Mouse (Mus musculus) 416B (cell line): ENCODE results near the gene P2rx2.

Experiments used
- DNase-seq: peaks from one replicate; pipeline ENCODE4 v3.0.0; 2011; ENCODE audit warnings: low read depth

Gene P2rx2

DNA sequence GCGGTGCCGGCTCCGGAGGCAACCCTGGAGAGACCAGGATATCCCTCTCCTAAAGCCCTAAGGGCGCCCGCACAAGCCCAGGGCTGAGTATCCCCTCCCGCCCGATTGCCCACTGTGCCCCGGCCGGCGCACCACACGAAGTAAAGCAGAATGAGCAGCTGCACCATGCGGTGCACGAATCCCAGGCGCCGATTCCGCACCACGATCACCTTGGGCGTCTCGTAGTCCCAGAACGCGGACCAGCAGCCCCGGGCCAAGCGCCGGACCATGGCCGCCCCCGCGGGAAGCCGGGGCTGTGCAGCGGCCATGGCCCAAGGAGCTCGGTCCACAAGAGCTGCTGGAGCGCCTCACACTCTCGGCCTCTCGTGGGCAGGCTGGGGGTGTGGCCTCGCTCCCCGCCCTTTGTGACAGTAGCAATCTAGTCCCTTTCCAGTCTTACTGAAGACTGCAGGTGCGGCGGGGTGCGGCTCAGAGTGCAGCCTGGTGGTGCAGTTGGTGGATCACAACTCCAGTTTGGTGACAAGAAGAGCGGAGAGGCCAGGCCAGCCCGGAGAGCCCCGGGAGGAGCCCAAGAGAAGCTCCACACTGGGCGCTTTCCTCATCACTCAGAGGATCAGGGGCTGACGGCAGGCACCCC is at the start of gene P2rx2:
P2rx2 (minus strand) TSS at position 565 of the 637 bp plus-strand sequence.
- DNase-seq: no peak

DNA sequence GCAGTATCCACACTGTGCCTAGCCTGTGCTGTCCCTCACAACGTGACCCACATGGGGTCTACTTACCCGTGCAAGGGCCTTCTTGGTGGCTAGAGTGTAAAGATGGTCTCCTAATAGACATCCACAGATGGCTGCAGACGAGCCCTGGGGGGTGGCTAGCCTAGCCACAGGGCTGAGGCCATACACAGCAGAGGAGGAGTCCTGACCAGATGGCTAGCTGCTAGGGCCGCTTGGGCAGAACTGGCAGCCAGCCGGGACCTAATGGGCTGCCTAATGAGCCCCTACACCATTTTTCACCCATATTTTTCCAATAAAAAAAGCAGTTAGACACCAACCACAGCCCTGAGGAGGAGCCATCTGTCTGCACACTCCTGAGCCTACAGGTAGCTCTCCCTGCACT is 49.7 kb upstream of the P2rx2 start:
- no peak for DNase-seq

DNA sequence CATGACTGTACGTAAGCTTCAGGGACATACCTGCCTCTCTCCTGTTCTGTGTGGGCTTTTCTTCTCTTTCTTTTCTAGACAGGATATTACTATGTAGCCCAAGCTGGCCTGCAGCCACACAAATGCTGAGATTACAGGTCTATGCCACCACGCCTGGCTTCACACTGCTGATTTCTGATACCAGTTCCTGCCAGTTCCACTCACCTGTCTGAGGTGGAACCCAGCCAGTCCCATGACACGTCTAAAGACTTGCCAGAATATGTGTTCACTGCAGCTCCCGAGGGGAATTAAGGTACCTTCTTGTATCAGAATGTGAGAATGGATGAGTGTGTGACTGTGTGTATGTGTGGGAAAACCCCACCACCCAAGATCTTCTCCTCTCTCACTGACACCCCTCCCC is 47.6 kb upstream of the P2rx2 start:
- no peak for DNase-seq

DNA sequence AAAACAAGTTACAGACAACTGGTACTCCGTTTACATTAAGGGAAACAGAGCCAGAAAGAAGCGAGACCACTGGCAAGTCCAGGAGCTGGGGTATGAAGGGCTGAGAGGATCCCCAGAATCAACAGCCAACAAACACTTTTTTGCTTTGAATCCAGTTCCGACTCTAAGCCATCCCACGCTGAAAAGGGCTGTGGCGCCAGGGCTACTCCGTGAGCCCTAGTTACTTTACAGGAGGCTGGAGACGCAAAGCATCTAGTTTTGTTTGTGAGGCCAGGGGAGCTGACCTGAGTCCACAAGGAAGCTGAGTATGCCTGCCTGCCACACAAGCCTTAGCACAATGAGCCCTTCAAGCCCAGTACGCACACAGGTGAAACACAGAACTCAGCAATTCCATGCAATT is 44.3 kb upstream of the P2rx2 start:
- no peak for DNase-seq

DNA sequence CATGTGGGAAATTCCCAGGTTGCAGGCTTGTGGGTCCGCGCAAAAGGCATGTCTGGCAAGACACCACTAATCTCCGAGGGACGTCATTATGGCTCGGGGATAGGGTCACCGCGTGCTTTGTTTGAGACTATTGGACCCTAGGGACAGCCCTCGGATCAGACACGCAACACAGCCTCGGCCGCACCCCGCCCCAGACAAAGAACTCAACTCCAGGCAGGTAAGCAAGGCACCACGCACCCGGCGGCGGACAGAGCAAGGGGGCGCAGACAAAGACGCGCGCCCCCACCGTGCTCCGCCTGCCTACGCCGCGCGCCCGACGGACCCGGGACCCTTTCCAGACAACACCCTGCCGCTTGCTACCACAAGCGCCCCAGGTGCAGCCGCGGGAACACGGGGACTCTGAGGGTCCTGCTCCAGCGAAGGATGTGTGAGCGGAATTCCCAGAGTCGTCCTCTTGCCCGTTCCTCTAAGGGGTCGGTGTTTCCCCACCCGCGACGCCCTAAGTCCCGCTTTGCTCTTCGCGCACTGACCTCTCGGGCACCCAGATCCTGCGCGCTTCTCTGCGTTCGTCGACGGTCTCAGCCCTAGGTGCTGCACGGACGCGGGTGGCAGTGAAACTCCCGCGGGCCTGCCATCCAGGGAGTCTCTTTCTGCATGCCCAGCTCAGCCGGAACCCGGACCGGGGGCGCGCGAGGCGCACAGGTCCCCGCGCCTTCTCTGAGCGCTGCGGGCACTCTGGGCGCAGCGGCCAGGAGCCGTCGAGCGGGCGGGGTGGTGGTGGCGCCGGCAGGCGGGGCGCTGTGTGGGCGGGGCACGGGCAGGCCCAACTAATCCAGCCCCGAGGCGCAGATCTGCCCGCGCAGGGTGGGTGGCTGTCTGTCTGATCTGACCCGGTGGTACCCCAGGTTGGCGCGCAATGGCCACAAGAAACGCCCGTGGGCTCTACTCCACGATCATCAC is 43.6 kb upstream of the P2rx2 start:
- no peak for DNase-seq

DNA sequence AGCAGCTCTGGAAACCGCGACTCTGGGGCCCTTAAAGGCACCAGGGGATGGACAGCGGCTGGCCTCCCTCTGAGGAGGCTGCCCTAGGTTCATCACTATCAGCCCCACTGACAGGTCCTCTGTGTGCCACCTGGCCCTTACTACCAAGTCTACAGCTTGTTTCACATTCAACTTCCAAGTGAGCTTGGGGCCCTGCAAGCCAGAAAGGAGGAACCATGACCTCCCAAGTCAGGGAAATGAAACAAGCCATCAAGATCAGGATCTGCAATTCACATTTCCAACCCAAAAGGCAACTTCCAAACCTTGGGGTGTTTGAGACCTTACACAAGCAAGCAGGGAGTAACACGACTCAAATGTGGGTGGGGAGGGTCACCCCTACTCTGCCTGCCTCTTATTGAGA is 42.3 kb upstream of the P2rx2 start:
- no peak for DNase-seq

- no peak for DNase-seq
Measured at GRCm38 (mm10) chr5:110384491-110384890, 41.5 kb upstream of the P2rx2 start.

GRCm38 (mm10) chr5:110379823-110380222 is 36.8 kb upstream of the P2rx2 start:
- no peak for DNase-seq

DNA sequence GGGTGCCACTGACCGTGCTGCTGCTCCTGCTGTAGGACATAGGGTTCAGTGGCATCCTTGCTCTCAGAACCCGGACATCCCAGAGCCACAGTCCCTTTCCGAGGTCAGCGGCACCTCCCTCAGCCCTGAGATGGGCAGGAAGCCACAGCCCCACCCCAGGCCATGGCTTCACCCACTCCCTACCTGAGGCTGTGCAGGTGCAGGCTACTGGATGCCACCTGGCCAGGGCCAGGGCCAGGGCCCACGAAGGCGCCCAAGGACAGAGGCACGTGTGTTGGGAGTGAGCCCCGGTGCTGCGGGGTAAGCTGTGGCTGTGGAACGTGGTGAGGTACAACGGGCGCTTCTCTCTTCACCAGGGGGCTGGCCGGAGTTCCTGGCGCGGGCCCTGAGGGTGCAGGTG is 36.1 kb upstream of the P2rx2 start:
- no peak for DNase-seq

DNA sequence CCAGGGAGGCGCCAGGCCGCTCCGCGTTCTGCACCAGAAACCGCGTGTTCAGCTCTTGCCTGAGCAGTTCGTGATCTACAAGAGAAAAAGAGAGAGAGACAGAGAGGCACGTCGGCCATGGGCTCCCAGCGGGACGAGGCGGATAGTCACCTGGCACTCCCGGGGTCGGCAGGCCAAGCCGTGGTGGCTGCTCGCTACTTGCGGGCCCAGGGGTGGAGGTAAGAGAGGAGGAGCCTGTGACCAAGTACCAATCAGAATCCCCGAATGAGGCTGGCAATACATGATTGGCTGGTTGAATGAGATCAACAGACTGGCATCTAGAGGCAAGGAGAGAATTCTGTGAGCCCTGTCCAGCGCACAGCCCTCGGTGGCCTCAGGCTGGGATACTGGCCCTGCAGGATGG is 35.2 kb upstream of the P2rx2 start:
- DNase-seq: no peak

DNA sequence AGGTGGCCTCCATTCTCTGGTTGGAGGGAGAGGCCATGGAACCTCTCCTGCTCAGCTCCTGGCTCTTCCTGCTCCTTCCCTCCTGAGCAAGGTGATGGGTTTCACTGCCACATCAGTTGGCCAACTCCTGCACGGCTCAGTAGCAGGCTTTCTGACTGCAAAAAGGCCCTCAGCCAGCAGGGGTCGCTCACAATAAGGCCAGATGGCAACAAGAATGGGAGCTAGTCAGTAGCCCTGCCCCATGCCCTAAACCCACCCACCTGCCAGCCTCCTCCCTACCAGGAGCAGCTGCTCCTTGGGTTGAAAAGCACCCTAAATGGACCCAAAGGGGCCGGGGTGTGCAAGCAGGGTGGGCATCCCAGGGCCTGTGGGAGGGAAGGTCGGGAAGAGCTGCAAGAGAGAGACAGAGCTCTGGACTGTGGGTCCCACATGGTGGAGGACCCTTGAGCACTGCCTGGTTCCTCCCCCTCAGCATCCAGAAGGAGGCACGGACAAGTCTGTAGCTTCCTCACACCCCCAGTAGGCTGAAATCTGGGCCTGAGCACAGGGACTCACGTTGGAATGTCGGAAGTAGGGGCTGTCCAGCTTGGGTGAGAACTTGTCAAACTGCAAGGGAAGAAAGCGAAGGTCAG is 33.9 kb upstream of the P2rx2 start:
- DNase-seq: peak; percentile 64

DNA sequence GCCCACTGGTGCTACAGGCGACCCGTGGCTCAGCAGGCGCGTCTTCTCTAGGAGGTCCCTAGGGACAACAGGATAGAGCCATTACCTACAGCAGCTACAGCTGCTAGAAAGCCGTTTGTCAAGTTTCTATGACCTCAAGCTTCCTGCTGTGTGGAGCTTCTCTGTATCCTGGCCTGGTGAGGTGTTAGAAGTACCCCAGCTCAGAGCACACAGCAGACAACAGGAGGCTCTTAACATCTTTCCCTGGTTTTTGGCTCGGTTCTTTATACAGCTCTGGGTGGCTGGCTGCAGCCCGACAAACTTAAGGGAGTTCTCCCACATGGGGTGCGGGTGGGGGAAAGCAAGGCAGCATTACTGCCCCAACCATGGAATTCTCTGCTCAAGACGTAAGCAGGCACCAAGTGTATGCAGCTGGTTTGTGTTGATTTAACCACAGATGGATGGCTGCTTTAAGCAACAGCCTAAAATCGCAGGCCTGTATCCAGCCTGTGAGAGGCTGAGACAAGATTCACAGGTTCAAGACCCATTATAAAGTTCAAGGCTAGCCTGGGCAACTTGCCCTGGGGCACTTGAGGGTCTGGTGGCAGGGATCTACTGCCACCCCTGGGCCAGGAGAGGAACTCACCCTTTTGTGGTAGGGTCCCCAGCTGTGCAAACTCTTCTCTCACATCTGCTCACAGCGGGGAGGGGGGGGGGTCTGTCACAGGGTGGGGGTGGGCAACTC is 21.0 kb upstream of the P2rx2 start:
- no peak for DNase-seq

GRCm38 (mm10) chr5:110363179-110363821 is 20.3 kb upstream of the P2rx2 start:
- no peak for DNase-seq

GRCm38 (mm10) chr5:110362813-110363178 is 19.8 kb upstream of the P2rx2 start:
- DNase-seq: no peak

DNA sequence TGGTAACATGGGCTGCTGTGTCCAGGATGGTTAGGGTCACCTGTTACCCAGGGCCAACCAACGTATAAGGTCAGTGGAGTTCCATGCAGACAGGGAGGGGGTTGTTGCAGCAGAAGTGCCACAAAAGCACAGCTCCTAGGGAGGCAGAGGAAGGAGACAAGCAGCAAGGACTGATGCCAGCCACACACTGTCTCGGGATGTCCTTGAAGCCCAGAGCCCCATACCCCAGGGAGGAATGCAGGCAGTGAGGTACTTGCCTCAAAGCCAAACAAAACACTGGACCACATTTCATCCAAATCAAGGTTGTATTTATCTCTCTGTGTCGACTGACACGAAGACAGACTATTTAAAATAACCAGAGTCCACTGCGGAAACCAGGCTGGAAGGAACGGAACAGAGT is 18.5 kb upstream of the P2rx2 start:
- DNase-seq: no peak

- peak; percentile 82 for DNase-seq
Measured at GRCm38 (mm10) chr5:110357531-110358179, 14.6 kb upstream of the P2rx2 start.

DNA sequence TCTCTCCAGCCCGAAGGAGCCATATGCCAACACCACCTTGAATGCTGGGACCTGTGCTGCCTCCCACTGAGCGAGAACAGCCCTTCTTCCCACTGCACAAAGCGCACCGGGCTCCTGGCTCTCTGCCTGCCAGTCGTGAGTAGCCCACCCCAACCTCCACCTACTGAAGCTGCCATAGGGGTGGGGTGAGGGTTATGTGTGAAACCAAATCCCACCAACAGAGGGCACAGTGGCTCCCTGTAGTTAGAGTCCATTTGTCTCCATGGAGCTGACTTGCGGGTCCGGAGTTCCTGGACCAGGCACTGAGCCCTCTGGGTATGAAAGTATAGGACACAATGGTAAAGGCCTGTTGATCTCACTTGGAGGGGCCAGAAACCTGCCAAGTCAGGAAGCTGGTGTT is 11.7 kb upstream of the P2rx2 start:
- peak; percentile 39 for DNase-seq

- DNase-seq: peak; percentile 71
Measured at GRCm38 (mm10) chr5:110347006-110347405, 4.0 kb upstream of the P2rx2 start.

DNA sequence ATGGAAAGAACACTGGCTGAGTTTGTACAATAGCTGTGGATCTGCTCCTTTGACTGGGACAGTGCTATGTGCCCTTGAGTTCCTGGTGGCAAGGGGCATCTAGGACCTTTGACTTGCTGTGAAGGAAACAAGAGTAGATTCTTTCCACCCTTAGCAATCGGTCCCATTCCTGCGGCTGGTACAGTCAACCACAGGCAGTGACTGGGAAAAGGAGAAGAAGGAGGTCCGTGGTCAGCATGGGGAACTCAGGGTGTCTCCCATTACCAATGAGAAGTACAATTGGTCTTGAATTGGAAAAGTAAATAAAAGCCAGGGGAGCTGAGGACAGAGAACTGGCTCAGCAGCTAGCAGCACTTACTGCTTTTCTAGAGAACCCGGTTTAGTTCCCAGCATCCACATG is 2.5 kb upstream of the P2rx2 start:
- peak; percentile 50 for DNase-seq

DNA sequence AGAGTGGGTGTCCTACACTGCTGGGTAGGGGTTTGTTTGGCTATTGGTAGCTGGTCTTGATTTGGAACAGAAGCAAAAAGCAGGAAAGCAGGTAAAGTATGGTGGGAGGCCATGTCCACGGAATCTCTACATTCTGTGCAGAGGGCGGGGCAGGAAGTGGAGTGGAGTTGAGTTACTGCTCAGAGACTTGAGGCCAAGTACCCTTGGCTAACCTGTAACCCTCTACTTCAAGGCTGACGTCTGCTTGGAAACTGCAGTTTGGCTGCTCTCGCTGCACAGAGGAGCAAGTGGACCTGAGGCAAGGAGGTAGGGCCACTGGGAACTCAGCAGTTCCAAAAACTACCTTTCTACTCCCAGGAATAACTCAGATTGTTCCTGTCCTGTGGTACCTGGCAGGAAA is 1.5 kb upstream of the P2rx2 start, which contains the start of gene Lrcol1:
Lrcol1 (plus strand) TSS at position 207 of the 400 bp plus-strand sequence.
- no peak for DNase-seq

GRCm38 (mm10) chr5:110338792-110339191 is 4.2 kb downstream of the P2rx2 start:
- no peak for DNase-seq
